Mouse (Mus musculus): Measurements from ENCODE around the gene Pla1a. TPM values are rescaled to one million over a fixed set of nuclear protein-coding genes. Genes with fewer than 3 reads are reported as not detected.

The Pla1a gene
- total RNA-seq, 2 experiments from 2014 or later: 0.62 to 0.98 TPM

DNA sequence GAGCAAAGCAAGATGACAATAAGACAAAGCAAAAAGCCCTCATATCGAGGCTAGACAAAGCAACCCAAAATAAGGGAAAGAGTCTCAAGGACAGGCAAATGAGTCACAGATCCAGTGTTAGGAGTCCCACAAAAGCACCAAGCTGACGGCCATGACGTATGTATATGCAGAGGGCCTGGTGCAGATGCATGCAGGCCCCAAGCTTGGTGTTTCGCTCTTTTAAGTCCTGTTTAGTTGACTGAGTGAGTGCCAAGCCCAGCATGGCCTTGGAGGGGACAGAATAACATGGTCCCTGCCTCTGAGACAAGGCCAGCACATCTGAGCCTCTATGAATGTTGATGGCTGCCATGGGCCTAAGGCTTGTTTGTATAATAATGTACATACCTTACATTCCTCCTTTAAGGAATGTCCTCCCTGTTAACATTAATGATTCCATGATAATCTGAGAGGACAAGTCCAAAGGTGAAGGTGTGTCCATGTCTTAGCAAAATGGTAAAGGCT is 1.4 kb upstream of the Pla1a start:
- DNase-seq (ENCODE audit: low spot score in 2 of 2): no peak

DNA sequence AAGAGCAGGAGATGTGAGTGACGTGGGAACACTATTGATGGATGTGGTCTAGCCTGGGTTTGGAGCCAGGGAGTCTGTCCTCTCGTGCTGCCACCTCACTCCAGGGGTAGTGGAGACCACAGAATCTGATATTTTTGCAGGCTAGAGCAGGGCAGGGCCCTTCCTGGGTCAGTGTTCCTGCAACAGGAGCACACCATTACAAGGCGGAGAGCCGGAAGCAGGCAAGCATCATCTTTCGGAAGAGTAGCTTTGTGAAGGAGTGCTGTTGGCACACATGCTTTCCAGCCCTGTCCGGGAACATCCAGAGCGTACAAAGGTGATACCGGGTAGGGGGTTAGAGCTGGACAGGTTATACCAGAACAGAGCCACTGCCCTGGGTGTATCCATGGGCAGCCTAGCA is 569 bp upstream of the Pla1a start:
- no peak for DNase-seq (ENCODE audit: low spot score in 2 of 2)

DNA sequence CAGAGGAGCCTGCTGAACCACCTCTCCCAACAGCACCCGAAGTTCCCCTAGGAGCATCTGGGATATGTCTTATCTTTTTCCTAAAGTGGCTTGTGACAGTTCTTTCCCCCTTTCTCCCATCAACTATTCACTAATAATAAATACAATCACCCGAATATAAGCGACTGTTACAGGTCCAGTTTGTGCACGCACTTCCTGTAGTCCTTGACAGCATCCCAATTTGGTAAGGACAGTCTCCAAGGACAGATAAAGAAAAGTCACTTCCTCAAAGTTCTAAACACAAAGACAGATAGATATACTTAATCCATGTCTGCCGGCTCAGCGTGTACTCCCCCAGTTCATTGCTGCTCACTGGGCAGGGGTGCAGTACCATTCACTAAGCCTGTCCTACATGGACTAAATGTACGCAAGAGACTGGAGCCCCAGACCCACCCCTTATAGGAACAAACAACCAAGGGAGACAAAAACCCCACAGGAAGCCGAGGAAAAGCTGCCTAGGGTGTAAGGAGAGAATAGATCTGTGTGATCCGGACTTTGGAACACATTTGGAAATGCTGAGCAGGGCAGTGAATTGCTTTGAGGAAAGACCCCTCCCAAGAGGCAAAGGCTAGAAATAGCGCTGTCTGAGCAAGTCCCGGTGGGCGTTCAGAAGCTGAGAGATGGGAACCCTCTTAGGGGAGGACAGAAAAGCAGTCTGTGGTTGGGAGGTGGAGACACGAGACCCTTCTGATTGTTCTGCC is 1.3 kb downstream of the Pla1a start:
- DNase-seq (ENCODE audit: low spot score in 2 of 2): no peak

GRCm38 (mm10) chr16:38425799-38426198 is 7.1 kb downstream of the Pla1a start:
- DNase-seq (ENCODE audit: low spot score in 2 of 2): no peak

DNA sequence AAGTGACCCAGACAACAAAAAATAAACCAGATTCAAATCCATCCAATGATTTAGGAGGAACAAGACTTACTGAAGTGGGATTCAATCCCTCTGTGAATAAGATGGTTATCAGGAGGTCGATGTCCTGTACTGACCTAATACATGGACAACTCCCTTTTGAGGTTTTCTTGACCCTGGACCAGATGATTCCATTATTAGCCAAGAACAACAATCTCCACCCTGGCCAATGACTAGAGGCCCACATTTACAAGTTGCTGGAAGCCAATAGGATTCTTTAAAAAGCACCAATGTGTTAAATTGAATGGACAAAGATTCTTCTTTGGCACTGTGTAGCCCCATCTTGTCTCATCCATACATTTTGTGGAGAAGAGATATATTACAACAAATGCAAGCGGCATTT is 7.6 kb downstream of the Pla1a start:
- no peak for DNase-seq (ENCODE audit: low spot score in 2 of 2)

DNA sequence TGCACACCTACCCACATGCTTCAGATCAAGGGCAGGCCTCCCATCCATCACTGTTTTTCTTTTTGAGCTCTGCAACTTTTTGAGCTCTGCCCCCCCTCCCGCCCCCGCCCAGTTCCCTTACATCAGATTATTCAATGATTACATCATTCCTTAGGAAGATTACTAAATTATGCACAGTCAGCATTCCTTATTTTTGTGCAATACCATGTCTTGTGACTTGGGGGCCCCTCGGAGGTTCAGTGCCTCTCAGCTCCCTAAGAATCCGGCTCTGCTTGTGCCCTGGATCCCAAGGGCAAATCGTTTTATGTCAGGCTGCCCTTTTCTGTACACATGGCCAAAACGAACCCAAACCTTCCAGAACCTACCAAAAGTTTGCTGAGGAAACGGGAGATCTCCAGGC is 18.0 kb downstream of the Pla1a start:
- no peak for DNase-seq (ENCODE audit: low spot score in 2 of 2)

DNA sequence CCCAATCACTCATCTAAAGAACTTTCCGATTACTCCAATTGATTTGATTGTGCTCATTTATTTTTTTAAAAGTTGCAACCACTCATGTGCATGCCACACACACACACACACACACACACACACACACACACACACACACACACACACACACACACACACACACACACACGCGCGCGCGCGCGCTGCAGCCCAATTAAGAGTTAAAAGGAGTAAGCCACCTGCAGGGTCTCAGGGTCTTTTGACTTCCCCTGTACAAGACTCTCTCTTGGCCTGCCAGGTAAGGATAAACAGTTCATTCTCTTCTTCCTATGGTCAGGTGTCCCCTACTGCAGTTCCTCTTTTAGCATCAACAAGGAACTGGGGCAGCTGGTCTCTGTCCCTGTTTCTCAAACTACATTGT is 24.5 kb downstream of the Pla1a start:
- DNase-seq (ENCODE audit: low spot score in 2 of 2): no peak

- DNase-seq (ENCODE audit: low spot score in 2 of 2): no peak
These were observed 25.4 kb downstream of the Pla1a start for GRCm38 (mm10) chr16:38407584-38407983.

DNA sequence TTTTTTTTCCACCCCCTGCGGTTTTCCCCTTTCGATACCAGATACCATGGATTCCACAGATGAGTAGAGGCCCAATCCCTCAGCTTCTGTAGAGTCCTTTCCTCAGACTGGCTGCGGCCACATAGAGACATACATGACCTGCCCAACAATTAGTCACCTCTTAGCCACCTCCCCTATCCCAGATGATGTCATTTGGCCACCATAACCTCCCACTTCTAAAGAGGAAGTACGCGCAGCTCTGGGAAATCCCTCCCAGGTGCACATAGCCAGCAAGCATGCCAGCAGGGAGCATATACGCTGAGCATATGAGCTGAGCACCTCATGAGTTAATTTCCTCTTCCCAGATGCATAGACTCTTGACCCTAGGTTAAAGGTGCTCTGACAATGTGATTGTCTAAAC is 26.2 kb downstream of the Pla1a start:
- DNase-seq (ENCODE audit: low spot score in 2 of 2): no peak

DNA sequence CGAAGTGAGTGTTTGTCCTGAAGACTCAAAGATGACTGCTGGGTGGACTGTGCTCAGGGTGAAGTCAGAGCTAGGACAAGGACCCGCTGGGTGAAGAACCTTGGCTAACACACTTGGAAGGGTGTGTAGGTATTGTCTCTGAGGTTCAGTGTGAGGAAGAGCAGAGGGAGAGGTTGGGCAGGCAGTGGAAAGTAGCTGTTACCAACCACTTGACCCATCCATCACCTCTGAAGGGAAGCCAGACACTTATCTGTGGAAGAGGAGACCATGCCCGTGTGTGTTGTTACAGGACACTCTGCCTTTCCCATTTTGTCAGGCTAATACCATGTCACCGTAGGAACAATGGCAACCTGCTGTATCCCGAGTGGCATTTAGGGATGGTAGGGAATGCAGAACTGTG is 26.7 kb downstream of the Pla1a start:
- no peak for DNase-seq (ENCODE audit: low spot score in 2 of 2)

- no peak for DNase-seq (ENCODE audit: low spot score in 2 of 2)
These were observed 29.3 kb downstream of the Pla1a start for GRCm38 (mm10) chr16:38403639-38404038.

DNA sequence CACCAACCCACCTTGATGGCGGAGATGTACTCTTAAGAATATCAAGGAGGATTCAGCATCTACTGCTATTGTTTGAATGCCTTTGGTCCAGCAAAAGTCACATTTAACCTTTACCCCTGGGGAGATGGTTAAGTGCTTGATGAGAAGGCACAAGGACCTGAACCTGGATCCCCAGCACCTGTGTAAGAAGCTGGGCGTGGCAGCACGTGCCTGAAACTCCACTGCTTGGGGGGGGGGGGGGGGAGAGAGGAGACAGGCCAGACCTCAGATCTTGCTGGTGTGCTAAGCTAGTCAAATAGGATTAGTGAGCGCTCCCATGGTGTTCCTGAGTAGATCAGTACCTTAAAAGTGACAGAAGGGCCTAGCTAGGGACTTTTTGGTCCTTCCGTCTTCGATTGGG is 31.5 kb downstream of the Pla1a start:
- no peak for DNase-seq (ENCODE audit: low spot score in 2 of 2)

- no peak for DNase-seq (ENCODE audit: low spot score in 2 of 2)
These were observed 32.5 kb downstream of the Pla1a start for GRCm38 (mm10) chr16:38400311-38400960.

DNA sequence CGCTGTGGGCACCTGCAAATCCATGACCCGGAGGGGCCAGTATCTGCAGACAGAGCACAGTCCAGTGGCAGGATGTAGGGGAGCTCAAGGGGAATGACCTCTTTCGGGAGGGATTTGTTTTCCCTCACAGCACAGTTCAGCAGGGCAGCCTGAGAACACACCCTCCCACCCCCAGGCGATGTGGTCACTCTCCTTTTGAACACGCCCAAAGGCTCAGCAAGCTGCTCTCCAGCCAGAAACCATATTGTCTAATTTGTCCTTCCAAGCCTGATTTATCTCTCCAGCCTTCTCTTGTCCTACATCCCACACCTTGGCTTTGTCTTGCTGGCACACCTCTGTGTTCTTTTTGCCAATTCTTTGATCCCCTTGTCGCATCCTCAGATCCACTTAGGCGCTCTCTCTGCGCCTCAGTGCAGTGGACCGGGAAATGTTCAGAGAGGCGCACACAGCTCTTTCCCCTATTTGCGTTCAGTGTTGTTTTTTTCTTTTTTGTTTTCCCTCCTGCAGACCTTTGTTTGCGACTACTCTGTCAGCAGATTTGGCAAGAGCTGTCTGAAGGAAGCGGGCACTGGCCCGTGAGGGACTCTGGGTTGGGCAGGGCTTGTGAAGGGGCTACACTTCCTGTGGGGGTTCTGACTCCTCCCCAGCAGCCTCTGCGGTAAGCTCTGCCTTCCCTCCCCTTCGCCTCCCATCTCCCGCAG is 33.3 kb downstream of the Pla1a start:
- DNase-seq (ENCODE audit: low spot score in 2 of 2): peak; percentile 52 to 57

DNA sequence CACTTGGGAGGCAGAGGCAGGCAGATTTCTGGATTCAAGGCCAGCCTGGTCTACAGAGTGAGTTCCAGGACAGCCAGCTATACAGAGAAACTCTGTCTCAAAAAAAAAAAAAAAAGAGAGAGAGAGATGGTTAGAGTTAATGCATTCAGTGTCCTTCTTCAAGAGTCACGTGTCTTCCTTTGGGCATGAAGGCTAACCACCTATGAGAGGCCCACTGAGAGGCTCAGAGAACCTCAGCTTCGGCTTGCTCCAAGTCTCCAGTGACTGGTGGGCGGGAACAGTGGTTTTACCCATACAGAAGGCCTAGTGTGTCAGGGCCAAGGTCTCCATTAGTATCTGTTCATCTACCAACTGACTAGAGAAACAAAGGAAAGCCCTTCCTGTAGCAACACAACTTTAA is 33.9 kb downstream of the Pla1a start:
- DNase-seq (ENCODE audit: low spot score in 2 of 2): no peak

GRCm38 (mm10) chr16:38398266-38398665 is 34.7 kb downstream of the Pla1a start:
- DNase-seq (ENCODE audit: low spot score in 2 of 2): no peak

GRCm38 (mm10) chr16:38396155-38396554 is 36.8 kb downstream of the Pla1a start:
- peak; percentile 25 to 37 for DNase-seq (ENCODE audit: low spot score in 2 of 2)

- DNase-seq (ENCODE audit: low spot score in 2 of 2): no peak
These were observed 37.8 kb downstream of the Pla1a start for GRCm38 (mm10) chr16:38395060-38395730.

GRCm38 (mm10) chr16:38394191-38394618 is 38.7 kb downstream of the Pla1a start:
- no peak for DNase-seq (ENCODE audit: low spot score in 2 of 2)

- no peak for DNase-seq (ENCODE audit: low spot score in 2 of 2)
These were observed 40.6 kb downstream of the Pla1a start for GRCm38 (mm10) chr16:38392126-38392894.

DNA sequence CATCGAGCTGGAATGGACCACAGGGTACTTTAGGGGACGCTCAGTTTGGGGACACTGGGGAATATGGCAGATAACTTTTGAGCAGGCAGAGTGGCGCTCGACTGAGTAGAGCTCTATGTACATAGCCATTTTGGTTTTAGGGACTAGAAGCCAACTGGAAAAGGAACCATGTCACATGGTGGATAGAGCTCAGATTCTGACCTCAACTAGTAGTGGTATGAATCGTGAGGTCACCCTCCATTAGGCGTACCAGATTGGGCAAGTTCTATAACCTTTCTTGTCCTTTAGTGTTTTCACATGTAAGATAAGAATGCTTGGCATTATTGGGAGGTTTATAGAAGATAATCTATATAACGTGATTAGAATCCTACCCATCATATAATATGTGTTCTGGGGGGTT is 42.6 kb downstream of the Pla1a start:
- DNase-seq (ENCODE audit: low spot score in 2 of 2): no peak
